Mouse (Mus musculus): ENCODE data around the gene 4933402E13Rik.

The 4933402E13Rik gene

GRCm38 (mm10) chrX:62283199-62283598 lies at the start of gene 4933402E13Rik:
4933402E13Rik (plus strand) TSS chrX:62283499.
- DNase-seq: no peak
